Mouse (Mus musculus): ENCODE data around the gene Clcn7. TPM values are rescaled to one million over a fixed set of nuclear protein-coding genes. Genes with fewer than 3 reads are reported as not detected.

Gene Clcn7
- polyA plus RNA-seq, 1 experiment from 2014 or later, result 36.3 TPM

GRCm38 (mm10) chr17:25138803-25139202, 5.6 kb downstream of the Clcn7 start:
- H3K36me3 ChIP-seq (replicated peaks), result no peaks in the 10 kb centered on the region
- H3K4me2 ChIP-seq, result no peak overlapping the region
- WGBS, result 100% methylated on average over 1 of the region's 1 CpGs
- peaks cover 10% of the 10 kb centered on the region for H3K4me1 ChIP-seq
- no peak overlapping the region for H3K27ac ChIP-seq
- H3K9ac ChIP-seq, result no peak overlapping the region
- H3K27me3 ChIP-seq (replicated peaks), result no peaks in the 10 kb centered on the region
- ATAC-seq (replicated peaks), result no peak
- H3K4me3 ChIP-seq, result no peak overlapping the region
- no peaks in the 10 kb centered on the region for H3K9me3 ChIP-seq

DNA sequence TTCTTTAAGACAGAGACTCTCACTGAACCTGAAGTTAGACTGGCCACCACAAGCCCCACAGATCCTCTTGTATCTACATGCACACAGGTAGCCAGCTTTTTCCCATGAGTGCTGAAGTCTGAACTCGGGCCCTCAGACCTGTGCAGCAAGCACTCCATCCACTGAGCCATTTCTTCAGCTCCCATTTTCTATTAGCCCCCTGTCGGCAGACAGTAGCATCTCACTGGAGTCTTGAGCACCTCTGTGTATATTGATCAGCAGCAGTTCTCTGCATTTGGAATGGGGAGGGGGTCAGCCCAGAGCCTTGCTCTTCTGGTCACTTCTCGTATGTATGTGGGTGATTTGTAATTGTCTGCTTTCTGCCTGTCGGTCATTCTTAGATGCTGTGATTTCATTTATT, 6.8 kb downstream of the Clcn7 start:
- no peaks in the 10 kb centered on the region for H3K9me3 ChIP-seq
- no peak overlapping the region for H3K4me3 ChIP-seq
- no peak overlapping the region for H3K9ac ChIP-seq
- WGBS, result 68% methylated on average over 4 of the region's 4 CpGs
- H3K27me3 ChIP-seq (replicated peaks), result no peaks in the 10 kb centered on the region
- H3K36me3 ChIP-seq (replicated peaks), result no peaks in the 10 kb centered on the region
- no peak for ATAC-seq (replicated peaks)
- no peaks in the 10 kb centered on the region for H3K4me1 ChIP-seq
- H3K4me2 ChIP-seq, result no peak overlapping the region
- H3K27ac ChIP-seq, result no peak overlapping the region

DNA sequence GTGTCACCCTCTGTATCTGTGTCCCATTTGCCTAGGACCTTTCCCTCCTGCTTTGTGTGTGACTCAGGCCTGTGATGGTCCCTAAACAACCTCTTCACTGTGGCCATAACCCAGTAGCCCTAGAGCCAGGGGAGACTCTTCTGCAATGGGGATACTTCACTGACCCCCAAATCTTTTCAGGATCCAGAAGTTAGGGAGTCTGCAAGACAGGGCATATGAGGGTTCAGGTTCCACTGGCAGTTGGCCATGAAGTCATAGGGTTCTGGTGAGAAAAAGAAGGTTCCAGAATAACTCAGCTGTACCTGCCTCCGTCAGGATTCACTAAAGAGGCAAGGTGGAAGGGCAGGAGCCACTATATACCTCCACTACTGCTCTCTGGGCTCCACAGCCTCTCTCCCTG, 29.0 kb downstream of the Clcn7 start, which contains the start of gene Ccdc154:
Gene Ccdc154, plus strand, starts transcription at position 301 of the 400 bp plus-strand sequence.
- Histone ChIP-seq H3K4me3 (no peak within 1 kb of the TSS), H3K36me3 (replicated peaks) (peaks cover 27% of the 10 kb centered on the region), H3K27ac (no peak within 1 kb of the TSS), H3K27me3 (replicated peaks) (no peaks in the 10 kb centered on the region), H3K9ac (no peak within 1 kb of the TSS), H3K9me3 (no peaks in the 10 kb centered on the region), H3K4me1 (no peaks in the 10 kb centered on the region), H3K4me2 (no peak within 1 kb of the TSS)
- WGBS, result 88% methylated on average over 1 of the region's 1 CpGs
- no peak for ATAC-seq (replicated peaks)

DNA sequence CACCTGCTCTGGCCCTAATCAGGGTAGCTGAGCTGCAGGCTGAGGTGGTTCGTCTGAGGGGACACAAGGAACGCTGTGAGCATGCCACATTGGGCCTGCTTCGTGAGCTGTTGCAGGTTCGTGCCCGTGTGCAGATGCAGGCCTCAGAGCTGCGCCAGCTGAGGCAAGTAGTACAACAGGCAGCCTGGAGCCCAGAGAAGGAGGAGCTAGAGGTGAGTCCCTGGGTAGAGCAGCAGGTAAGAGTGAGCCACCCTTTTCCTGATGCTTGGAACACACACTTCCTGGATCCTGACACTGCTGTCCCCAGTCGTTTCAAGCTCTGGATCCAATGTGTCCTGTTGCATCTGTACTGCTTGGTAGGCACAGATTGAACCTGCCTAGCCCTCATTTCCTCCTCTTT, 30.2 kb downstream of the Clcn7 start:
- Histone ChIP-seq H3K4me1 (no peaks in the 10 kb centered on the region), H3K27ac (no peak overlapping the region), H3K36me3 (replicated peaks) (peaks cover 20% of the 10 kb centered on the region), H3K4me3 (no peak overlapping the region), H3K27me3 (replicated peaks) (no peaks in the 10 kb centered on the region), H3K9ac (no peak overlapping the region), H3K9me3 (no peaks in the 10 kb centered on the region), H3K4me2 (no peak overlapping the region)
- 82% methylated on average over 7 of the region's 7 CpGs for WGBS
- no peak for ATAC-seq (replicated peaks)

GRCm38 (mm10) chr17:25164770-25165169, 31.6 kb downstream of the Clcn7 start:
- H3K9ac ChIP-seq, result no peak overlapping the region
- H3K9me3 ChIP-seq, result no peaks in the 10 kb centered on the region
- no peaks in the 10 kb centered on the region for H3K4me1 ChIP-seq
- H3K4me2 ChIP-seq, result no peak overlapping the region
- H3K4me3 ChIP-seq, result no peak overlapping the region
- no peaks in the 10 kb centered on the region for H3K27me3 ChIP-seq (replicated peaks)
- whole genome bisulfite sequencing, result 86% methylated on average over 3 of the region's 3 CpGs
- H3K36me3 ChIP-seq (replicated peaks), result peaks cover 13% of the 10 kb centered on the region
- no peak for ATAC-seq (replicated peaks)
- no peak overlapping the region for H3K27ac ChIP-seq

- 78% methylated on average over 6 of the region's 6 CpGs for WGBS
- ATAC-seq (replicated peaks), result no peak
- no peaks in the 10 kb centered on the region for H3K4me1 ChIP-seq
Observed at GRCm38 (mm10) chr17:25165970-25166671, 32.9 kb downstream of the Clcn7 start.

DNA sequence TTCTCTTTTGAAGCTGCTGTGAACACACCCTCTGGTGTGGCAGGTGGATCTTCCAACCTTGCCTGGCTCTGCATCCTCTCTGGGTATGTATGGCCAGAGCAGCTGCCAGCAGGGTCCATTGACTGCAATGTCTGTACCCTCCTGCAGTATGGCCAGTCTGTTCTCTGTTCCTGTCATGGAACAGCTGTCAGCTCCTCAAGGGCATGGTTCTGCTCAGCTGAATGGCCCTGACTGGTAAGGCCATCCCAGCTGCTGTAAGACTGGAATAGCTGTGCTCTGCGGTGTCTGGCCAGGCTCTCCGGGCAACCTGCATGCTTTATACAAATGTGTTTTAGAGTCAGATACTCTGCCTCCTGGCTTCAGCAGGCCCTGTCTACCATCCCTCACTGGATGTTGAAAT, 36.5 kb downstream of the Clcn7 start:
- ATAC-seq (replicated peaks), result no peak
- Histone ChIP-seq H3K4me3 (no peak overlapping the region), H3K27ac (no peak overlapping the region), H3K27me3 (replicated peaks) (no peaks in the 10 kb centered on the region), H3K36me3 (replicated peaks) (no peaks in the 10 kb centered on the region), H3K9me3 (no peaks in the 10 kb centered on the region), H3K9ac (no peak overlapping the region), H3K4me2 (no peak overlapping the region), H3K4me1 (no peaks in the 10 kb centered on the region)
- WGBS, result 93% methylated on average over 2 of the region's 2 CpGs

More at GRCm38 (mm10) chr17:25165970-25166671, 32.9 kb downstream of the Clcn7 start:
- no peak overlapping the region for H3K9ac ChIP-seq
- H3K27ac ChIP-seq, result no peak overlapping the region
- H3K4me2 ChIP-seq, result no peak overlapping the region
- no peaks in the 10 kb centered on the region for H3K27me3 ChIP-seq (replicated peaks)
- H3K9me3 ChIP-seq, result no peaks in the 10 kb centered on the region
- no peak overlapping the region for H3K4me3 ChIP-seq
- 0 out of 2 replicates have a peak, but pooled peaks cover 2% of the 10 kb centered on the region for H3K36me3 ChIP-seq (replicated peaks)

DNA sequence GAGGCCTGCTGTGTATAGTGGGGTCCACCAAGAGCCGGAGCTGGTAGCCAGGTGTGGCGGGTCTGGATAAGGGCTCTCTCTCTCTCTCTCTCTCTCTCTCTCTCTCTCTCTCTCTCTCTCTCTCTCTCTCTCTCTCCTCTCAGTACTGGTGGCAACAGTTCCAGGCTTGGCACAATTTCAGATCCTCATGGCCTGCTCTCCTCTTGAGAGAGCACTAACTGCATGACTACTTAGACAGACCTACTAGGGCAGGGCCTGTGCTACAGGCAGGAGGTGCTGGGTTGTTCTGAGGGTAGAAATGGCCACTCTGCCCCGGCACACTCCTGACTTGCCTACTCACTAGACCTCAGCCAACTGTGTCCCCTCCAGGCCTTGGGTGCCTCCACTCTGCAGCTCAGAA, 39.4 kb downstream of the Clcn7 start:
- Histone ChIP-seq H3K27ac (no peak overlapping the region), H3K9me3 (no peaks in the 10 kb centered on the region), H3K4me3 (no peak overlapping the region), H3K4me1 (no peaks in the 10 kb centered on the region), H3K36me3 (replicated peaks) (no peaks in the 10 kb centered on the region), H3K9ac (no peak overlapping the region), H3K4me2 (no peak overlapping the region), H3K27me3 (replicated peaks) (no peaks in the 10 kb centered on the region)
- no peak for ATAC-seq (replicated peaks)
- 92% methylated on average over 3 of the region's 3 CpGs for WGBS

GRCm38 (mm10) chr17:25175411-25175810, 42.2 kb downstream of the Clcn7 start, which contains the start of gene Gm38655:
Gene Gm38655 (minus strand): TSS chr17:25175471.
- 71% methylated on average over 9 of the region's 9 CpGs for WGBS
- Histone ChIP-seq H3K9me3 (no peaks in the 10 kb centered on the region), H3K4me1 (no peaks in the 10 kb centered on the region), H3K4me2 (no peak within 1 kb of the TSS), H3K27ac (no peak within 1 kb of the TSS), H3K9ac (no peak within 1 kb of the TSS), H3K36me3 (replicated peaks) (no peaks in the 10 kb centered on the region), H3K27me3 (replicated peaks) (no peaks in the 10 kb centered on the region), H3K4me3 (no peak within 1 kb of the TSS)
- ATAC-seq (replicated peaks), result no peak

- Histone ChIP-seq H3K9me3 (no peaks in the 10 kb centered on the region), H3K4me1 (peaks cover 29% of the 10 kb centered on the region), H3K27me3 (replicated peaks) (no peaks in the 10 kb centered on the region), H3K36me3 (replicated peaks) (no peaks in the 10 kb centered on the region), H3K4me3 (peak overlapping the region; percentile 93; the same call in 1 of the 2 replicates), H3K9ac (no peak overlapping the region), H3K27ac (0 out of 2 replicates have a peak overlapping the region, but pooled peaks have one; percentile 93), H3K4me2 (peak overlapping the region; percentile 100)
- ATAC-seq (replicated peaks), result no peak
Observed at GRCm38 (mm10) chr17:25183232-25183631, 50.0 kb downstream of the Clcn7 start.

DNA sequence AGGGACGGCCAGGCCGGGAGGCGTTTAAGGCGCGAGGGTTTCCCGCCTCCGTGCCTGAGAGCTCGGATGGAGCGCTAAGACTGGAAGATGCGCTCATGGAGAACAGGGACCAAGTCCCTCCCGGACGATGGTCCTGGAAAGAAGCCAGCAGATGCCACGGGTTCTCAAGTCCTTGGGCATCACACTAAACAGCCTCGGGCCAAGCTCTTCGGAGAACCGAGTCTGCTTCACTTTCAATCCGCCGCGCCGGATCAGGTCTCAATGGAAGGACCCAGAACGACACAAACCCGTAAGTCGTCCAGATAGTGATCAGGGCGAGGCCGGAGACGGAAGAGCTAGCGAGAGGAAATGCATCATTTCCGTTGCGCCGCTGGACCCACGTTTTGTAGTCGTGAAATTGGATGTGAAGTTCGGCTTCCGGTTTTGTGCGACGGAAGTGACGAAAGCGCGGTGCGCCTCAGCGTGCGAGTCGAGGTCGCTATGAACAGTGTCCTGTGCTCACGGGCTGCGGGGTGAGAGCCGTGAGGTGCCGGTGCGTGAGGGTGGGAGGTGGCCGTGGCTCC, 51.0 kb downstream of the Clcn7 start, which contains the start of gene BC003965:
Gene BC003965, plus strand, starts transcription at position 426 of the 563 bp plus-strand sequence.
- Histone ChIP-seq H3K9me3 (no peaks in the 10 kb centered on the region), H3K9ac (peak within 1 kb of the TSS; percentile 75), H3K36me3 (replicated peaks) (no peaks in the 10 kb centered on the region), H3K27me3 (replicated peaks) (no peaks in the 10 kb centered on the region), H3K4me1 (peaks cover 33% of the 10 kb centered on the region), H3K27ac (peak within 1 kb of the TSS; percentile 93), H3K4me2 (peak within 1 kb of the TSS; percentile 100), H3K4me3 (peak within 1 kb of the TSS; percentile 93)
- WGBS, result under 1% methylated on average over 50 of the region's 50 CpGs
- peak; percentile 84 for ATAC-seq (replicated peaks)

DNA sequence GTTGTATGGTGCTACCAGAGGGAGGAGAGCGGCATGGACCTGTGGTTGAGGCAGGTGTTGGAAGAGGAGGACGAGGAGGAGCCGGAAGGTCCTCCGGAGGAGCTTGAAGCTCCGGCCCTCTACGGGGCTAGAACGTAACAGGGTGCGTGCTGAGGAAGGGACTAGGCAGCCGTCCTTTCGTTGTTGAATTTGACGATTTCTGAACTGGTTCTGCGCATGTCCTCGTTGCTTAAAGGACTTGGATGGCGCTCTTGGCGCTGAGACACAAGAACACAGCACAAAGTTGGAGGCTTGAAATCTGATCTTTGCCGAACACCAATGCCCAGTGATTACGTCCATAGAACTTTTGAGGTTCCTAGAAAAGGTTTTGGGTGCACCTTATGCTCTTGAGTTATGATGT, 51.8 kb downstream of the Clcn7 start:
- Histone ChIP-seq H3K4me3 (peak overlapping the region; percentile 93), H3K4me2 (peak overlapping the region; percentile 100), H3K36me3 (replicated peaks) (no peaks in the 10 kb centered on the region), H3K27me3 (replicated peaks) (no peaks in the 10 kb centered on the region), H3K27ac (peak overlapping the region; percentile 72), H3K9ac (peak overlapping the region; percentile 75), H3K4me1 (peaks cover 40% of the 10 kb centered on the region), H3K9me3 (no peaks in the 10 kb centered on the region)
- WGBS, result 9% methylated on average over 17 of the region's 17 CpGs
- peak; percentile 46 for ATAC-seq (replicated peaks)

DNA sequence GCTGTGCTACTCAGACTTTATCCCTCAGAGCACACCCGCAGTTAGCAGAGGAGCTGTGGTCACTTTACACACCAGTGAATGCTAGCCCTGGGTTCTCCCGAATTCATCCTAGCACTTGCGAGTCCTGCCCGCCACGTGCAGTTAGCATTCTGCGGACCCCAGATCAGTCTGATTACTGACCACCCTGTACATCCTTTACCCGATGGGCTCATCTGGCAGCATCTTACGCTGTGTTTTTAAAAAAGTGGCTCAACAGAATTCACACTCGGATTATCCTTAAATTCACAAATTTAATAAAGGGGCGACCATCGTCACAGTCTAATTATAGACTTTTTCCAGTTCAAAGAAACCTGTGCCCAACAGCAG, 54.6 kb downstream of the Clcn7 start:
- WGBS, result 5% methylated on average over 11 of the region's 11 CpGs
- Histone ChIP-seq H3K9ac (peak overlapping the region; percentile 72), H3K27ac (peak overlapping the region; percentile 80), H3K4me2 (peak overlapping the region; percentile 95), H3K9me3 (no peaks in the 10 kb centered on the region), H3K4me3 (peak overlapping the region; percentile 77), H3K4me1 (peaks cover 47% of the 10 kb centered on the region), H3K27me3 (replicated peaks) (no peaks in the 10 kb centered on the region), H3K36me3 (replicated peaks) (0 out of 2 replicates have a peak, but pooled peaks cover 5% of the 10 kb centered on the region)
- ATAC-seq (replicated peaks), result no peak

Data from midbrain, embryonic 15.5 days (tissue).